Mouse (Mus musculus): ENCODE measurements around the gene Gpam.

DNA sequence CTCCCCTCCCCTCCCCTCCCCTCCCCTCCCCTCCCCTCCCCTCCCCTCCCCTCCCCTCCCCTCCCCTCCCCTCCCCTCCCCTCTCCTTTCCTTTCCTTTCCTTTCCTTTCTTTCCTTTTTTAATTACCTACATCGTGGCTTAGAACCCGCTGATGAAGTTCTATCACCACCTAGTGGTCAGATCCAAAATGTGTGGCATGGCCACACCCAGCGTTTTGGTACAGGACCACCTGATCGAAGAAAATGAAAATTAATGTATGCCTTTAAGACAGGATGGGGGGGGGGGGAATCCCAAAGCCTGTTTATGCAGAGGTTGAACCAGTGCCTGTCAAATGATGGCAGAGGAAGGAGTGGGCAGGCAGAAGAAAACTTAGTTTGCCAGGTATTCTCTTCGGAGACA lies 65.1 kb downstream of the Gpam start:
- TF ChIP-seq CTCF (IDR thresholded peaks at IDR 0.05; ENCODE audit: low read depth, low read length) = no peak
- TF ChIP-seq TAL1 (conservative IDR thresholded peaks at IDR 0.05; ENCODE audit: low read depth, low read length) = no peak
- TF ChIP-seq GATA1 (IDR thresholded peaks at IDR 0.05; ENCODE audit: borderline replicate concordance, low read length) = no peak
- no peak for TF ChIP-seq POLR2AphosphoS5 (IDR thresholded peaks at IDR 0.05; ENCODE audit: insufficient replicate concordance, low read depth, low read length)
- no peak for TF ChIP-seq GATA2 (IDR thresholded peaks at IDR 0.05; ENCODE audit: borderline replicate concordance, low read depth, low read length)

Data from G1E (cell line).